Comparison of ENCODE assay signal across 24 mouse cellular contexts in the genomic region with DNA sequence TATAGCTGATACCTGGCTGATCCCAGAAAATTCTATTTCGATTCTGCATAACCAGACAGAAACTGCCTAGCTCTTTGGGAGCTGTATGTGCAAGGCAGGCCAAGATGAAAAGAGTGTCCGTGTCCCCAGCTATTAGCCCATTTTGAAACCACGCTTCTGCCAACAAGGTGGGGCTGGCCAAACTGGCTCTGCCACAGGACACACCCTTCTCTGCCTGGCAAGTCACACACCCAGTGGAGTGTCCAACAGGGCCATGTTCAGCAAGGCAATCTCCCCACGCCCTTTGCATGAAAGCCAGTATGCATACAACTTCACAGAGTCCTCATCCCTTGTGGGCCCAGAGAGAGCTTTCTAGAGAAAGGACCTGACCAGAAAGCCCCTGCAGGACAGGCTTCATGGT. TPM values are rescaled to one million over a fixed set of nuclear protein-coding genes. Genes with fewer than 3 reads are reported as not detected.
DNase-seq lines count a peak whose midpoint lies in the region; ATAC-seq and TF ChIP-seq lines count a peak whose summit lies in the region.
"Had no signal": no experiment of that assay in that cellular context is flagged by ENCODE, and none has a peak within 500 bp of the region (broad histone marks: within the 10 kb centered on the region; RNA-seq: fewer than 3 reads in every experiment).

No protein-coding gene starts in this region.

- no peak overlapping the region for H3K4me3 ChIP-seq in liver, embryonic 16.5 days (ENCODE audit: low read depth, low read length)
- no peak overlapping the region for H3K4me3 ChIP-seq in liver, embryonic 12.5 days
- H3K4me3 ChIP-seq in myocyte = no peak overlapping the region
- no peak overlapping the region for H3K4me3 ChIP-seq in forebrain, embryonic 13.5 days
- H3K4me3 ChIP-seq: heart, embryonic 12.5 days; hindbrain, embryonic 13.5 days; midbrain, embryonic 13.5 days; neural tube, embryonic 13.5 days had no signal

- H3K79me2 ChIP-seq in myocyte (ENCODE audit: control insufficient read depth, insufficient read depth) = peaks cover 27% of the 10 kb centered on the region

- no peaks in the 10 kb centered on the region for H3K36me3 ChIP-seq in liver, embryonic 16.5 days (ENCODE audit: control insufficient read depth, insufficient read depth)
- no peaks in the 10 kb centered on the region for H3K36me3 ChIP-seq in liver, embryonic 12.5 days
- peaks cover 9% of the 10 kb centered on the region for H3K36me3 ChIP-seq in myocyte (ENCODE audit: control insufficient read depth, insufficient read depth)
- no peaks in the 10 kb centered on the region for H3K36me3 ChIP-seq in forebrain, embryonic 13.5 days (ENCODE audit: poor library complexity, severe bottlenecking)
- H3K36me3 ChIP-seq: heart, embryonic 12.5 days; hindbrain, embryonic 13.5 days; midbrain, embryonic 13.5 days; neural tube, embryonic 13.5 days had no signal

- H3K4me2 ChIP-seq in liver, embryonic 16.5 days (ENCODE audit: low read depth, low read length) = no peak overlapping the region
- H3K4me2 ChIP-seq in liver, embryonic 12.5 days = no peak overlapping the region
- H3K4me2 ChIP-seq in myocyte (ENCODE audit: low read depth) = peak overlapping the region; percentile 53
- no peak overlapping the region for H3K4me2 ChIP-seq in forebrain, embryonic 13.5 days
- H3K4me2 ChIP-seq: heart, embryonic 12.5 days; hindbrain, embryonic 13.5 days; midbrain, embryonic 13.5 days; neural tube, embryonic 13.5 days had no signal

- no peak overlapping the region for H3K9ac ChIP-seq in liver, embryonic 16.5 days (ENCODE audit: low read depth, low read length)
- no peak overlapping the region for H3K9ac ChIP-seq in liver, embryonic 12.5 days
- no peak overlapping the region for H3K9ac ChIP-seq in forebrain, embryonic 13.5 days
- H3K9ac ChIP-seq: heart, embryonic 12.5 days; hindbrain, embryonic 13.5 days; midbrain, embryonic 13.5 days; neural tube, embryonic 13.5 days had no signal

- TF ChIP-seq POLR2A in myocyte (IDR thresholded peaks at IDR 0.05; ENCODE audit: insufficient read length, low read depth) = peak; percentile 21

- H3K4me1 ChIP-seq in liver, embryonic 16.5 days (ENCODE audit: control insufficient read depth, low read depth, low read length) = peaks cover 7% of the 10 kb centered on the region
- H3K4me1 ChIP-seq in liver, embryonic 12.5 days = no peaks in the 10 kb centered on the region; the same call in 1 of the 2 replicates
- no peaks in the 10 kb centered on the region for H3K4me1 ChIP-seq in forebrain, embryonic 13.5 days
- H3K4me1 ChIP-seq: heart, embryonic 12.5 days; midbrain, embryonic 13.5 days; neural tube, embryonic 13.5 days had no signal

- no peak overlapping the region for H3ac ChIP-seq in myocyte (ENCODE audit: control insufficient read depth, insufficient read length)

- no peaks in the 10 kb centered on the region for H3K9me3 ChIP-seq in liver, embryonic 16.5 days (replicated peaks; ENCODE audit: control insufficient read depth, low read length)
- H3K9me3 ChIP-seq in liver, embryonic 12.5 days (replicated peaks) = no peaks in the 10 kb centered on the region
- H3K9me3 ChIP-seq in forebrain, embryonic 13.5 days (replicated peaks) = no peaks in the 10 kb centered on the region
- H3K9me3 ChIP-seq: heart, embryonic 12.5 days; hindbrain, embryonic 13.5 days; midbrain, embryonic 13.5 days; neural tube, embryonic 13.5 days had no signal

- H3K27me3 ChIP-seq in liver, embryonic 16.5 days (ENCODE audit: control insufficient read depth, insufficient read depth, low read depth, low read length) = peaks cover 7% of the 10 kb centered on the region; the same call in 1 of the 2 replicates
- peaks cover 90% of the 10 kb centered on the region for H3K27me3 ChIP-seq in liver, embryonic 12.5 days (replicated peaks)
- H3K27me3 ChIP-seq in myocyte (ENCODE audit: control insufficient read depth, insufficient read depth, insufficient read length) = no peaks in the 10 kb centered on the region
- no peaks in the 10 kb centered on the region for H3K27me3 ChIP-seq in forebrain, embryonic 13.5 days
- H3K27me3 ChIP-seq: midbrain, embryonic 13.5 days; neural tube, embryonic 13.5 days had no signal

- H3K27ac ChIP-seq in liver, embryonic 16.5 days (ENCODE audit: low read length) = no peak overlapping the region
- no peak overlapping the region for H3K27ac ChIP-seq in liver, embryonic 12.5 days
- H3K27ac ChIP-seq in forebrain, embryonic 13.5 days = no peak overlapping the region
- H3K27ac ChIP-seq: hindbrain, embryonic 13.5 days; midbrain, embryonic 13.5 days; neural tube, embryonic 13.5 days had no signal

- 62% methylated on average over 4 of the region's 4 CpGs for WGBS in liver, embryonic 16.5 days (ENCODE audit: insufficient replicate concordance)
- 66% methylated on average over 4 of the region's 4 CpGs for WGBS in liver, embryonic 12.5 days (ENCODE audit: insufficient replicate concordance)
- 79% methylated on average over 4 of the region's 4 CpGs for WGBS in forebrain, embryonic 13.5 days

- 0 out of 2 replicates have a peak, but pooled peaks have one; percentile 45 for ATAC-seq in liver, embryonic 16.5 days (ENCODE audit: low read depth)
- ATAC-seq in liver, embryonic 12.5 days = no peak
- no peak for ATAC-seq in forebrain, embryonic 13.5 days
- ATAC-seq: inflammation-experienced regulatory T-cells, adult 6 months; midbrain, embryonic 13.5 days had no signal

- peak; percentile 10 for DNase-seq in adrenal gland, postnatal 10 days
- DNase-seq in adrenal gland, adult (ENCODE audit: inconsistent age in 2 of 2, low spot score in 1 of 2) = no peak
- peak; percentile 14 for DNase-seq in adipocyte (ENCODE audit: low spot score)
- no peak for DNase-seq in thymus, postnatal 36 days
- DNase-seq: adrenal gland, postnatal 36 days; cerebellum, adult 11-12 months; cerebellum, postnatal 14 days; kidney, adult 9 months; kidney, postnatal 36 days; lung, adult 2 months; spleen, adult 18-20 months; thymus, postnatal 14 days had no signal

TF ChIP-seq in myocyte, 11 proteins besides CTCF, POLR2A, EP300 and RAD21:
- TF ChIP-seq MYOG (IDR thresholded peaks at IDR 0.05; ENCODE audit: control insufficient read depth in 1 of 3, insufficient read depth in 1 of 3, insufficient read length in 2 of 3, low read depth in 2 of 3) (peak in 1 of 3 experiments; percentile 64), POLR2AphosphoS2 (IDR thresholded peaks at IDR 0.05; ENCODE audit: insufficient read length, low read depth) (no peak), MYOD1 (IDR thresholded peaks at IDR 0.05; ENCODE audit: control insufficient read depth in 1 of 3, insufficient read length in 2 of 3, low read depth in 2 of 3) (peak in 1 of 3 experiments; percentile 34), SRF (IDR thresholded peaks at IDR 0.05; ENCODE audit: control insufficient read depth, insufficient read length, low read depth) (no peak)

RNA-seq across cellular contexts. Expression of a gene that starts 23.6 kb away (rescaled TPM):
- not detected for total RNA-seq in adrenal gland, postnatal 10 days (2021)
- polyA plus RNA-seq in liver, embryonic 16.5 days (2015; fragmentation: Nextera tagmentation; extraction: Ambion mirVana) = not detected in 2 replicates
- not detected in 2 replicates for polyA plus RNA-seq in liver, embryonic 12.5 days (2016; fragmentation: Nextera tagmentation; extraction: Ambion mirVana)
- 74.8 TPM for polyA plus RNA-seq in myocyte (2012; fragmentation: generic; extraction: Trizol)
- polyA plus RNA-seq in forebrain, embryonic 13.5 days (2015; fragmentation: Nextera tagmentation; extraction: Ambion mirVana) = not detected in 2 replicates
- total RNA-seq: adrenal gland, postnatal 36 days; granulocyte monocyte progenitor cell, adult 5-6 weeks; heart, postnatal 25 days had no signal
- polyA plus RNA-seq: hindbrain, embryonic 13.5 days; inflammation-experienced regulatory T-cells, adult 6 months; midbrain, embryonic 13.5 days had no signal

RNA-seq across cellular contexts. Expression of a gene that starts 59.2 kb away (rescaled TPM):
- 1 to 10 TPM; 2.6 to 5.1 TPM for total RNA-seq in adrenal gland, postnatal 10 days (2021)
- polyA plus RNA-seq in liver, embryonic 16.5 days (2015; fragmentation: Nextera tagmentation; extraction: Ambion mirVana) = 3.6 and 5.9 TPM in 2 replicates
- 1.5 and 3.3 TPM in 2 replicates for polyA plus RNA-seq in liver, embryonic 12.5 days (2016; fragmentation: Nextera tagmentation; extraction: Ambion mirVana)
- polyA plus RNA-seq in myocyte (2012; fragmentation: generic; extraction: Trizol) = 2,000 TPM
- polyA plus RNA-seq in forebrain, embryonic 13.5 days (2015; fragmentation: Nextera tagmentation; extraction: Ambion mirVana) = 0.36 and 9.2 TPM in 2 replicates
- total RNA-seq: granulocyte monocyte progenitor cell, adult 5-6 weeks had no signal
- polyA plus RNA-seq: forebrain, embryonic 11.5 days had no signal

Comparison
In these comparisons a context has a peak if more than half of its experiments do, and no peak if none do; other contexts are left out.
1. DNase-seq: peak in adrenal gland, postnatal 10 days (single experiment) and adipocyte (single experiment); none in adrenal gland, adult (0 of 2) and thymus, postnatal 36 days (0 of 2).
2. RNA of a gene that starts 23.6 kb away (polyA plus RNA-seq): 74.8 TPM in myocyte (single experiment); not detected in forebrain, embryonic 13.5 days, not detected in liver, embryonic 12.5 days and not detected in liver, embryonic 16.5 days; every median in the first group is over 10 times any median in the second.
3. RNA of a gene that starts 59.2 kb away (polyA plus RNA-seq): 2,000 TPM in myocyte (single experiment); 3.6 to 5.9 TPM in liver, embryonic 16.5 days, 1.5 to 3.3 TPM in liver, embryonic 12.5 days and 0.36 to 9.2 TPM in forebrain, embryonic 13.5 days; every median in the first group is over 100 times any median in the second.